Mouse (Mus musculus) embryonic facial prominence, embryonic 10.5 days (tissue): ENCODE results near the gene Pakap. TPM values are rescaled to one million over a fixed set of nuclear protein-coding genes. Genes with fewer than 3 reads are reported as not detected.

Experiments used
- DNase-seq: peaks from one replicate; pipeline ENCODE4 v3.0.0-alpha.2; 2017; ENCODE audit warnings: low spot score
- H3K27ac ChIP-seq: fragments of 300-500 bp; sonication (generic); replicated peaks from 2 replicates; pipeline ENCODE4 v1.5.1; 2016; ENCODE audit warnings: mild to moderate bottlenecking
- H3K27me3 ChIP-seq: fragments of 300-500 bp; sonication (generic); replicated peaks from 2 replicates; pipeline ENCODE4 v1.6.1; 2016; ENCODE audit warnings: low read depth, mild to moderate bottlenecking; ENCODE audit not compliant: poor library complexity, severe bottlenecking
- H3K36me3 ChIP-seq: fragments of 300-500 bp; sonication (generic); replicated peaks from 2 replicates; pipeline ENCODE4 v1.6.1; 2016; ENCODE audit warnings: mild to moderate bottlenecking, moderate library complexity
- H3K4me1 ChIP-seq: fragments of 300-500 bp; sonication (generic); 2 replicates; pipeline ENCODE4 v1.6.1; 2016
- H3K4me3 ChIP-seq: fragments of 300-500 bp; sonication (generic); 2 replicates; pipeline ENCODE4 v1.5.1; 2016; ENCODE audit warnings: mild to moderate bottlenecking, moderate library complexity
- H3K9me3 ChIP-seq: fragments of 300-500 bp; sonication (generic); 2 replicates; pipeline ENCODE4 v1.6.1; 2016; ENCODE audit warnings: mild to moderate bottlenecking
- WGBS: fragments of 180-500 bp; shearing (Covaris S2); methylation state at CpG from one replicate; pipeline ENCODE4 v1.1.7; 2016; 5-methylcytosine and 5-hydroxymethylcytosine counted together
- polyA plus RNA-seq: library from polyadenylated mRNA; unstranded; fragments of >200 nt; fragmentation: Nextera tagmentation; extraction: Ambion mirVana; gene quantifications from 2 replicates; pipeline ENCODE4 v1.2.1, GENCODE M21; 2016

Gene Pakap
- polyA plus RNA-seq, 1 experiment from 2014 or later = 25.8 TPM

DNA sequence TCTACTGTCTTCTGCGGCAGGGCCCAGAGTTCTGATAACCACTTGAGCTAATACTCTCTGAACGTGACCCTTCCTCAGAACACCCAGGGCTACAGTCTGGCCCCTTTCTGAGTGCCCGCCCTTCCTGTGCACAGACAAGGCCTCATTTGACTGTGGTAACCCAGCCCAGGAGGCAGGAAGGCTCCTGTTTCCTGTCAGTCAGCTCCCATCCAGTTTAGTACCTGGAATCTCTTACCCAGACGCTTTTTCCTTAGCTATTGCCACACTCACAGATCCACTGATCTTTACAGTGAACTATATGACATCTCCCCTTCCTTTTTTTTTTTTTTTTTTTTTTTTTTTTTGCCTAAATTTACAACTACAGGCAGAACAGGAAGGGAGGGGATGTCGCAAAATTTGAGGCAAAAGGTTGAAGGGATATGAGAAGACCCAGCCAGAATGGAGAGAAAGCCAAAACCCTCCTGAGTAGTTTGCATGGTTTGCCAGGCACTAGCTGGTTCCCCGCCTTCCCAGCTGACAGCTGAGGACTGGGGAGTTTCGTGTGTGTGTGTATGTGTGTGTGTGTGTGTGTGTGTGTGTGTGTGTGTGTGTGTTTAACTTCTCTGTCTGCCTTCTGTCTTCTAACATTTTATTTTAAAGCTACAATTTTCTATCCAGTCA, 245.1 kb downstream of the Pakap start:
- 34% methylated on average over 7 of the region's 7 CpGs for WGBS

GRCm38 (mm10) chr4:57813576-57813945, 245.6 kb downstream of the Pakap start:
- Histone ChIP-seq H3K36me3 (peaks cover 4% of the 10 kb centered on the region; the same call in 1 of the 2 replicates), H3K9me3 (peaks cover 5% of the 10 kb centered on the region; the same call in 1 of the 2 replicates), H3K4me1 (peaks cover 19% of the 10 kb centered on the region), H3K4me3 (no peak overlapping the region), H3K27ac (no peak overlapping the region), H3K27me3 (no peaks in the 10 kb centered on the region)
- DNase-seq = no peak
- 89% methylated on average over 4 of the region's 4 CpGs for WGBS

More for the DNA sequence above, 245.1 kb downstream of the Pakap start:
- Histone ChIP-seq H3K27me3 (no peaks in the 10 kb centered on the region), H3K4me1 (peaks cover 19% of the 10 kb centered on the region), H3K9me3 (peaks cover 5% of the 10 kb centered on the region; the same call in 1 of the 2 replicates), H3K4me3 (no peak overlapping the region), H3K27ac (0 out of 2 replicates have a peak overlapping the region, but pooled peaks have one; percentile 35), H3K36me3 (peaks cover 4% of the 10 kb centered on the region; the same call in 1 of the 2 replicates)
- DNase-seq = peak; percentile 56

GRCm38 (mm10) chr4:57815355-57815754, 247.4 kb downstream of the Pakap start:
- 90% methylated on average over 2 of the region's 2 CpGs for WGBS
- H3K36me3 ChIP-seq = peaks cover 4% of the 10 kb centered on the region; the same call in 1 of the 2 replicates
- peaks cover 9% of the 10 kb centered on the region; the same call in 1 of the 2 replicates for H3K9me3 ChIP-seq

GRCm38 (mm10) chr4:57816146-57816545, 248.2 kb downstream of the Pakap start:
- H3K4me1 ChIP-seq = peaks cover 21% of the 10 kb centered on the region
- DNase-seq = no peak
- no peak overlapping the region for H3K4me3 ChIP-seq
- H3K9me3 ChIP-seq = peaks cover 9% of the 10 kb centered on the region; the same call in 1 of the 2 replicates
- H3K27me3 ChIP-seq = no peaks in the 10 kb centered on the region
- 94% methylated on average over 8 of the region's 8 CpGs for WGBS
- H3K27ac ChIP-seq = no peak overlapping the region
- H3K36me3 ChIP-seq = peaks cover 4% of the 10 kb centered on the region; the same call in 1 of the 2 replicates

More at GRCm38 (mm10) chr4:57815355-57815754, 247.4 kb downstream of the Pakap start:
- Histone ChIP-seq H3K4me3 (no peak overlapping the region), H3K27ac (no peak overlapping the region), H3K27me3 (no peaks in the 10 kb centered on the region), H3K4me1 (peaks cover 19% of the 10 kb centered on the region)
- DNase-seq = no peak

- no peak for DNase-seq
- Histone ChIP-seq H3K27me3 (no peaks in the 10 kb centered on the region), H3K36me3 (peaks cover 4% of the 10 kb centered on the region; the same call in 1 of the 2 replicates), H3K27ac (no peak overlapping the region), H3K4me3 (no peak overlapping the region), H3K9me3 (peaks cover 9% of the 10 kb centered on the region; the same call in 1 of the 2 replicates), H3K4me1 (peaks cover 34% of the 10 kb centered on the region)
- WGBS = 89% methylated on average over 24 of the region's 24 CpGs
These were observed 252.9 kb downstream of the Pakap start for GRCm38 (mm10) chr4:57820839-57821374.

DNA sequence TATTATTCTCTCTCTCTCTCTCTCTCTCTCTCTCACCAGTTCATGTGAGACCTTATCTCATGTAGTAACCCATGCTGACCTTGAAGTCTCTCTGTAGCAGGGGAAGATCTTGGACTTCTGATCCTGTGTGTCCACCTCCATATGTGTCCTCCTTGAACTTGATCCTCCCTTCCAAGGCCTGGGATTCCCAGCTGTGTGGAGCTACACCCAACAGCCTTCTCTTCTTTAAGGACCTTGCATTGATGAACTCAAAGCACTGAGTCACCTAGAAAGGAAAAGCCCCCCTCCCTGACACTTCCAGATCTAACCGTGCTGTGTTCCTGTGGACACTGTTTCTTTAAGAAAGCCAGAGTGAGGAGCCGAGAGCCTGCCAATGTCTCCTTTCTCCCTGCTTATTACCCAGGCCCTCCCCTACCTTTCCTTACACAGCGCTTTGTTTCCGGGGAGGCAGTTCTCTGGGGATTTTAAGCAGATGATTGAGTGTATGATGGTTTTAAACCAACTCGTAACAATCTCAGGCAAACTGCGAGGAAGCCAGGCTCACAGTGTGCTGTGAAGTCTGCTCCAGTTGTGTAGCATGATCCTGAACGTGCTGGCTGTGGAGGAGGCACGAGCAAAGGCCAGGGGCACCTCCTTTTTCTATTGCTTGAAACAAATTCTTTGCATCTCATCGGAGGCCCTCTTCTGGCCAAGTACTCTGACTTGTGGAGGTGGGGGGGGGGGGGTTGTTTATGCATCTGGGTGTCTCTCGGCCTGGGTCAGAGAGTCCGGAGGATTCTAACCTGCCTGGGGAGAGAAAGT, 253.8 kb downstream of the Pakap start:
- no peak for DNase-seq
- peak overlapping the region; percentile 25; the same call in 1 of the 2 replicates for H3K4me3 ChIP-seq

DNA sequence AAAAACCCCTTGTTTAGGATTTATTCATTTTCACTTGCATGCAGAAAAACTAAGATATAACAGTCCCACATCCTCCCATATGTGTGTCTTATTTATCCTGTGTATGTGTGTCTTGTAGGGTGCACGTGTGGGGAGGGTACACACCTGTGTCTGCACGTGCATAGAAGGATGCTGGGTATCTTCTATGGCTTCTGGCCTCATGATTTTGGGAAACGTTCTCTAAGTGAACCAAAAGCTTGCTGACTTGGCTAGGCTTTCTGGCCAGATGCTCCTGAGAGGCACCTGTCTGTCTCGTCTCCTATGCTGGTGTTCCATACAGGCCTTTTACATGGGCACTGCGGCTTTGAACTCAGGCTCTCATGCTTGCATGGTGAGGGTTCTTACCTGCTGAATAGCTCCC, 254.7 kb downstream of the Pakap start:
- Histone ChIP-seq H3K36me3 (peaks cover under 1% of the 10 kb centered on the region; the same call in 1 of the 2 replicates), H3K4me3 (no peak overlapping the region), H3K4me1 (peaks cover 41% of the 10 kb centered on the region), H3K27me3 (0 out of 2 replicates have a peak, but pooled peaks cover 3% of the 10 kb centered on the region), H3K9me3 (0 out of 2 replicates have a peak, but pooled peaks cover 4% of the 10 kb centered on the region), H3K27ac (no peak overlapping the region)
- no peak for DNase-seq
- 86% methylated on average over 5 of the region's 5 CpGs for WGBS

More for the DNA sequence above, 253.8 kb downstream of the Pakap start:
- Histone ChIP-seq H3K27me3 (0 out of 2 replicates have a peak, but pooled peaks cover 3% of the 10 kb centered on the region), H3K4me1 (peaks cover 41% of the 10 kb centered on the region), H3K27ac (peak overlapping the region; percentile 73), H3K36me3 (peaks cover 4% of the 10 kb centered on the region; the same call in 1 of the 2 replicates), H3K9me3 (peaks cover 9% of the 10 kb centered on the region; the same call in 1 of the 2 replicates)
- WGBS = 26% methylated on average over 11 of the region's 11 CpGs

DNA sequence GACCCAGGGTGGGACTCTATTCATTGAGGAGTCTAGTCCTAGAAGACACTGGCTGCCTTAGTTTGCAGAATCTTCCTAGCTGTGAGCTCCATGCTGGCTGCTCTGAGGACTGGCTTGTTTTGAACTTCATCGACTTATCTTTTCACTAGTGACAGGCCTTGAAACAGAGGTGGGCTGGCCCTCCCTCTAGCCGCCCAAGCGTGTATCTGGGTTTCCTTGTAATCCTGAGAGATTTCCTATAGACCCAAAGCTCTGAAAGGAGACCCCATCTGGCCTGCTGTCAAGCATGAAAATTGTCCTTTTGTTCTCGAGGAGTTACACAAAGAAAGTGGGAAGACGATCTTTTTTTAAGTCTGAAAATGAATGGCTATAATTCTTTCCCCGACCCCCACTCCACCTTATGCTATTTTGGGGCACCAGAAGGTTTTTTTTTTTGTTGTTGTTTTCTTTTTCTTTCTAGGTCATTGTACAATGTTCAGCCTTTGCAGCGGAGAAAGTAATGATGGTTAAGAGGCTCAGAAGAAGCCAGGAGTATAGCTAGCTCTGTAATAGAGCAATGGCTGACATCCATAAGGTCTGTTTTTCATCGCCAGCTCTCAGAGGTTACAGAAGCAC, 256.8 kb downstream of the Pakap start:
- Histone ChIP-seq H3K9me3 (no peaks in the 10 kb centered on the region), H3K36me3 (no peaks in the 10 kb centered on the region), H3K27me3 (0 out of 2 replicates have a peak, but pooled peaks cover 3% of the 10 kb centered on the region), H3K27ac (peak overlapping the region; percentile 71), H3K4me3 (no peak overlapping the region), H3K4me1 (peaks cover 56% of the 10 kb centered on the region)
- WGBS = 33% methylated on average over 8 of the region's 8 CpGs
- DNase-seq = peak; percentile 50

GRCm38 (mm10) chr4:57826272-57826671, 258.3 kb downstream of the Pakap start:
- Histone ChIP-seq H3K9me3 (no peaks in the 10 kb centered on the region), H3K4me1 (peaks cover 64% of the 10 kb centered on the region), H3K36me3 (no peaks in the 10 kb centered on the region), H3K27me3 (0 out of 2 replicates have a peak, but pooled peaks cover 3% of the 10 kb centered on the region), H3K4me3 (no peak overlapping the region), H3K27ac (no peak overlapping the region)
- DNase-seq = no peak
- WGBS = 87% methylated on average over 7 of the region's 7 CpGs

GRCm38 (mm10) chr4:57829131-57829530, 261.2 kb downstream of the Pakap start:
- Histone ChIP-seq H3K4me1 (peaks cover 74% of the 10 kb centered on the region), H3K27ac (no peak overlapping the region)
- WGBS = 73% methylated on average over 9 of the region's 9 CpGs

DNA sequence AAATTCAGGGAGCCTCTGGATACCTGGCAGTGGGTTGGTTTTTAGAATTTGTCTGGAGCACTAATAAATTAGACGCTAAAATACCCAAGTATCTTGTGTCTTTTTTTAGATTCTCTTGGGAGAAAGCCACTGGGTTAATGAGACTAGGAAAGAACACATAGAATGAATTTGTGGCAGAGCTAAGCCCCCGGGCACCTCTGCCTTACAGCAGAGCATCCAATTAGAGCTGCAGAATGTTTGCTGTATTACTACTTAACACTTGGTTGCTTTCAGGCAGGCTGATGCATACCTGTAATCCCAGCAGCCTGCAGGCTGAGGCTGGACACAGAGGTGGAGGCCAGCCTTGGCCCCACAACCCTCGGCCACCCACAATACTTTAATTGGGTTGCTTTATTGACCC, 261.8 kb downstream of the Pakap start:
- Histone ChIP-seq H3K27me3 (0 out of 2 replicates have a peak, but pooled peaks cover 3% of the 10 kb centered on the region), H3K36me3 (no peaks in the 10 kb centered on the region), H3K4me3 (no peak overlapping the region), H3K4me1 (peaks cover 72% of the 10 kb centered on the region), H3K9me3 (no peaks in the 10 kb centered on the region), H3K27ac (no peak overlapping the region)
- DNase-seq = no peak
- WGBS = 54% methylated on average over 3 of the region's 3 CpGs

More at GRCm38 (mm10) chr4:57829131-57829530, 261.2 kb downstream of the Pakap start:
- H3K4me3 ChIP-seq = no peak overlapping the region
- no peaks in the 10 kb centered on the region for H3K36me3 ChIP-seq
- no peak for DNase-seq
- no peaks in the 10 kb centered on the region for H3K9me3 ChIP-seq
- 0 out of 2 replicates have a peak, but pooled peaks cover 3% of the 10 kb centered on the region for H3K27me3 ChIP-seq

- Histone ChIP-seq H3K4me3 (no peak overlapping the region), H3K9me3 (no peaks in the 10 kb centered on the region), H3K36me3 (no peaks in the 10 kb centered on the region), H3K27me3 (no peaks in the 10 kb centered on the region), H3K27ac (no peak overlapping the region; the same call in 1 of the 2 replicates), H3K4me1 (peaks cover 65% of the 10 kb centered on the region)
- WGBS = 43% methylated on average over 7 of the region's 7 CpGs
- DNase-seq = no peak
These were observed 264.3 kb downstream of the Pakap start for GRCm38 (mm10) chr4:57832318-57832717.
